In genomic region chr9:60283546-60283945, GRCm38 (mm10) we compare ENCODE assay signal across 14 mouse cellular contexts.
DNase-seq lines count a peak whose midpoint lies in the region; ATAC-seq and TF ChIP-seq lines count a peak whose summit lies in the region.
"Had no signal": no experiment of that assay in that cellular context is flagged by ENCODE, and none has a peak within 500 bp of the region (broad histone marks: within the 10 kb centered on the region; RNA-seq: fewer than 3 reads in every experiment).

No protein-coding gene starts in this region.

- 74% methylated on average over 3 of the region's 3 CpGs for WGBS in forebrain, embryonic 14.5 days
- WGBS in forebrain, embryonic 15.5 days = 65% methylated on average over 3 of the region's 3 CpGs
- WGBS in kidney, postnatal 0 days = 50% methylated on average over 3 of the region's 3 CpGs
- 70% methylated on average over 3 of the region's 3 CpGs for WGBS in kidney, adult 2 months
- 63% methylated on average over 3 of the region's 3 CpGs for WGBS in lung, adult 2 months

- H3K4me2 ChIP-seq in forebrain, embryonic 14.5 days (ENCODE audit: low read length) = no peak overlapping the region
- H3K4me2 ChIP-seq in forebrain, embryonic 15.5 days (replicated peaks) = no peak overlapping the region
- no peak overlapping the region for H3K4me2 ChIP-seq in kidney, postnatal 0 days (ENCODE audit: low read length)

- peaks cover 9% of the 10 kb centered on the region for H3K4me1 ChIP-seq in forebrain, embryonic 14.5 days (ENCODE audit: control insufficient read depth, insufficient read depth, low read length)
- 0 out of 2 replicates have a peak, but pooled peaks cover 4% of the 10 kb centered on the region for H3K4me1 ChIP-seq in forebrain, embryonic 15.5 days
- no peaks in the 10 kb centered on the region for H3K4me1 ChIP-seq in kidney, postnatal 0 days (replicated peaks; ENCODE audit: insufficient read depth, low read length)
- H3K4me1 ChIP-seq in kidney, adult 2 months (ENCODE audit: control insufficient read depth, insufficient read depth, low read length) = 0 out of 2 replicates have a peak, but pooled peaks cover 3% of the 10 kb centered on the region
- no peaks in the 10 kb centered on the region for H3K4me1 ChIP-seq in lung, adult 2 months (ENCODE audit: control insufficient read depth, insufficient read depth, low read length)

- intact Hi-C loops in left cerebral cortex, postnatal 4 days (cut with DNase I) = loop anchor here (10.0 kb wide), 1 partner anchor 171 kb away; no protein-coding TSS in a partner anchor

- DNase-seq in forebrain, embryonic 14.5 days (ENCODE audit: low spot score) = peak; percentile 46
- peak; percentile 81 for DNase-seq in kidney, postnatal 0 days (ENCODE audit: low spot score)
- DNase-seq in kidney, adult 2 months = no peak
- DNase-seq in lung, postnatal 10 days = peak; percentile 38
- DNase-seq in lung, adult 2 months = no peak
- DNase-seq in Patski (ENCODE audit: low read depth, low spot score) = no peak
- no peak for DNase-seq in left cerebral cortex, postnatal 4 days
- DNase-seq: cerebellum, adult 11-12 months had no signal

- no peak for ATAC-seq in forebrain, embryonic 14.5 days
- no peak for ATAC-seq in forebrain, embryonic 15.5 days (replicated peaks)
- ATAC-seq in kidney, postnatal 0 days (replicated peaks; ENCODE audit: low FRiP score, low read depth) = no peak
- ATAC-seq in Patski = no peak
- ATAC-seq: activated CD4-positive, CD25-positive, alpha-beta regulatory T cell, adult 4 months; inflammation-experienced regulatory T-cells, adult 6 months had no signal

- H3K9me3 ChIP-seq in forebrain, embryonic 14.5 days (replicated peaks; ENCODE audit: control insufficient read depth, low read length) = no peaks in the 10 kb centered on the region
- H3K9me3 ChIP-seq in forebrain, embryonic 15.5 days = no peaks in the 10 kb centered on the region
- H3K9me3 ChIP-seq in kidney, postnatal 0 days (replicated peaks; ENCODE audit: low read length) = no peaks in the 10 kb centered on the region
- H3K9me3 ChIP-seq: limb, embryonic 10.5 days had no signal

- CTCF ChIA-PET in Patski (lab: Charles Lee) = interaction anchor here (1.2 to 1.7 kb wide), 3 partner anchors 8 to 40 kb away, joined by 3 to 6 read pairs (median 3); no protein-coding TSS in a partner anchor

- POLR2A ChIA-PET in Patski (lab: Charles Lee) = no interaction called here

- TF ChIP-seq POLR2A in kidney, adult 2 months (IDR thresholded peaks at IDR 0.05; ENCODE audit: low read depth, low read length) = no peak
- no peak for TF ChIP-seq POLR2A in lung, adult 2 months (IDR thresholded peaks at IDR 0.05; ENCODE audit: borderline replicate concordance, extremely low read depth, low read depth, low read length)

- no peak overlapping the region for H3K9ac ChIP-seq in forebrain, embryonic 14.5 days (ENCODE audit: low read length)
- no peak overlapping the region for H3K9ac ChIP-seq in forebrain, embryonic 15.5 days (replicated peaks)
- H3K9ac ChIP-seq in kidney, postnatal 0 days (ENCODE audit: low read depth, low read length) = no peak overlapping the region
- H3K9ac ChIP-seq: liver, embryonic 14.5 days had no signal

- in situ Hi-C loops in Patski (cut with MboI; ENCODE audit: low pct_unique_long_range_greater_than_20kb) = no loop called here

- no peak overlapping the region for H3K4me3 ChIP-seq in forebrain, embryonic 14.5 days (ENCODE audit: low read depth, low read length)
- H3K4me3 ChIP-seq in forebrain, embryonic 15.5 days = no peak overlapping the region
- no peak overlapping the region for H3K4me3 ChIP-seq in kidney, postnatal 0 days (replicated peaks; ENCODE audit: low read depth, low read length)
- H3K4me3 ChIP-seq in kidney, adult 2 months (ENCODE audit: insufficient read depth, low read depth, low read length) = no peak overlapping the region
- H3K4me3 ChIP-seq in lung, adult 2 months (replicated peaks; ENCODE audit: extremely low read depth, low read depth, low read length) = no peak overlapping the region
- H3K4me3 ChIP-seq: limb, embryonic 10.5 days; megakaryocyte, embryonic 14.5 days had no signal

- no peaks in the 10 kb centered on the region for H3K36me3 ChIP-seq in forebrain, embryonic 14.5 days (ENCODE audit: control insufficient read depth, insufficient read depth, low read length)
- H3K36me3 ChIP-seq in forebrain, embryonic 15.5 days = no peaks in the 10 kb centered on the region
- H3K36me3 ChIP-seq in kidney, postnatal 0 days (ENCODE audit: insufficient read depth, low read length) = no peaks in the 10 kb centered on the region
- no peaks in the 10 kb centered on the region for H3K36me3 ChIP-seq in kidney, adult 2 months (ENCODE audit: control insufficient read depth, insufficient read depth, low read length)
- H3K36me3 ChIP-seq: limb, embryonic 10.5 days had no signal

- no peak overlapping the region for H3K27ac ChIP-seq in forebrain, embryonic 14.5 days (ENCODE audit: low read depth, low read length)
- no peak overlapping the region for H3K27ac ChIP-seq in forebrain, embryonic 15.5 days (replicated peaks)
- H3K27ac ChIP-seq in kidney, postnatal 0 days = no peak overlapping the region
- no peak overlapping the region for H3K27ac ChIP-seq in kidney, adult 2 months (ENCODE audit: insufficient read depth, low read depth, low read length)
- H3K27ac ChIP-seq: limb, embryonic 10.5 days; liver, embryonic 14.5 days had no signal

- TF ChIP-seq CTCF in kidney, postnatal 0 days (IDR thresholded peaks at IDR 0.05; ENCODE audit: low read depth) = peak; percentile 61
- no peak for TF ChIP-seq CTCF in kidney, adult 2 months (conservative IDR thresholded peaks at IDR 0.05; ENCODE audit: insufficient read depth, insufficient read length, low read depth, low read length)
- TF ChIP-seq CTCF in lung, adult 2 months (IDR thresholded peaks at IDR 0.05; ENCODE audit: insufficient read depth, low read length) = no peak
- peak; percentile 50 for TF ChIP-seq CTCF in Patski (IDR thresholded peaks at IDR 0.05)

- no peaks in the 10 kb centered on the region for H3K27me3 ChIP-seq in forebrain, embryonic 14.5 days (replicated peaks; ENCODE audit: control insufficient read depth, insufficient read depth, low read length)
- no peaks in the 10 kb centered on the region for H3K27me3 ChIP-seq in forebrain, embryonic 15.5 days
- no peaks in the 10 kb centered on the region for H3K27me3 ChIP-seq in kidney, postnatal 0 days (ENCODE audit: insufficient read depth, low read length)
- H3K27me3 ChIP-seq in kidney, adult 2 months (replicated peaks; ENCODE audit: control insufficient read depth, insufficient read depth, low read length) = no peaks in the 10 kb centered on the region
- H3K27me3 ChIP-seq in Patski = no peaks in the 10 kb centered on the region

Comparison
In these comparisons a context has a peak if more than half of its experiments do, and no peak if none do; other contexts are left out.
1. DNase-seq: peak in forebrain, embryonic 14.5 days (single experiment), kidney, postnatal 0 days (single experiment) and lung, postnatal 10 days (single experiment); none in kidney, adult 2 months (single experiment), lung, adult 2 months (single experiment), Patski (single experiment) and left cerebral cortex, postnatal 4 days (single experiment).
2. CTCF ChIP-seq: peak in kidney, postnatal 0 days (single experiment) and Patski (single experiment); none in kidney, adult 2 months (single experiment) and lung, adult 2 months (single experiment).